Mouse (Mus musculus): ENCODE results near the gene Ccdc83.

- TF ChIP-seq CTCF (conservative IDR thresholded peaks at IDR 0.05; ENCODE audit: low read length) (no peak), POU5F1 (IDR thresholded peaks at IDR 0.05; ENCODE audit: borderline replicate concordance, low read length) (no peak)
Measured at GRCm38 (mm10) chr7:90306079-90306478, 40.5 kb upstream of the Ccdc83 start.

Data from E14TG2a.4 (cell line).